Mouse (Mus musculus) left cerebral cortex, postnatal 36 days (tissue): ENCODE data around the gene Gmeb2. TPM values are rescaled to one million over a fixed set of nuclear protein-coding genes. Genes with fewer than 3 reads are reported as not detected.

Experiments
- total RNA-seq, 2 experiments: library from RNA; stranded (reverse); gene quantifications; 2 replicates each; pipeline ENCODE4 v1.2.3; 2021

The Gmeb2 gene
- total RNA-seq, 2 experiments from 2014 or later = 20.1 to 23.4 TPM

Other genes with a start within 250 kb of the Gmeb2 start
- 10 to 100 TPM; 36.3 to 45.4 TPM for gene Chrna4, start 244.5 kb downstream of the Gmeb2 start, total RNA-seq
- 100 to 1,000 TPM; 225 to 264 TPM for gene Kcnq2, start 152.7 kb downstream of the Gmeb2 start, total RNA-seq
- gene Eef1a2, start 131.0 kb downstream of the Gmeb2 start, total RNA-seq = 1,000 to 10,000 TPM; 1,312 to 1,553 TPM
- gene Ppdpf, start 100.8 kb downstream of the Gmeb2 start, total RNA-seq = 10 to 100 TPM; 88.3 to 97.9 TPM
- not detected for gene Ptk6, start 85.2 kb downstream of the Gmeb2 start, total RNA-seq
- under 1 TPM; 0.25 to 0.50 TPM for gene Srms, start 74.8 kb downstream of the Gmeb2 start, total RNA-seq
- not detected for gene Fndc11, start 68.0 kb downstream of the Gmeb2 start, total RNA-seq
- gene Helz2, start 46.0 kb downstream of the Gmeb2 start, total RNA-seq = 1 to 10 TPM; 1.7 to 3.6 TPM
- 100 to 1,000 TPM; 592 to 722 TPM for gene Stmn3, start 26.5 kb upstream of the Gmeb2 start, total RNA-seq
- gene Rtel1, start 31.7 kb upstream of the Gmeb2 start, total RNA-seq = 10 to 100 TPM; 28.2 to 41.8 TPM
- 10 to 100 TPM; 50.3 to 84.9 TPM for gene Zgpat, start 76.9 kb upstream of the Gmeb2 start, total RNA-seq
- gene Arfrp1, start 77.4 kb upstream of the Gmeb2 start, total RNA-seq = 10 to 100 TPM; 38.5 to 45.4 TPM
- 10 to 100 TPM; 30.5 to 48.6 TPM for gene Lime1, start 92.0 kb upstream of the Gmeb2 start, total RNA-seq
- 10 to 100 TPM; 10.3 to 12.3 TPM for gene Zbtb46, start 171.4 kb upstream of the Gmeb2 start, total RNA-seq
- not detected for gene Abhd16b, start 205.2 kb upstream of the Gmeb2 start, total RNA-seq
- 10 to 100 TPM; 64.1 to 72.6 TPM for gene Tpd52l2, start 209.1 kb upstream of the Gmeb2 start, total RNA-seq
- 100 to 1,000 TPM; 285 to 305 TPM for gene Dnajc5, start 232.4 kb upstream of the Gmeb2 start, total RNA-seq